ENCODE assay signal across 26 mouse cellular contexts in the genomic region with DNA sequence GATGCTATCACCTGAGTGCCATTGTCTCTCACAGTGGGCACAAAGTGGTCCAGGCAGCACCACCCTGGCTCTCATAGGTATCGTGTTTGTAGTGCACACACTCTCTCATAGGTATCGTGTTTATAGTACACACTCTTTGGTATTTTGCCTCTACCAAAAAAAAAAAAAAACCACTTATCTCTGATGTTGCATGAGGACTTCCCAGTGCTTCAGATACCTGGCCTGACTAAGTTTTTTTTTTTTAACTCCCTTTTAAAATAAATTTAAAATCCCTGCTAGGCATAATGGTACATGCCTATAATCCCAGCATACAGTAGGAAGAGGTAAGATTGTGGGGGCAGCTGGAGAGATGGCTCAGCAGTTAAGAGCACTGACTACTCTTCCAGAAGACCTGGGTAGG. TPM values are rescaled to one million over a fixed set of nuclear protein-coding genes. Genes with fewer than 3 reads are reported as not detected.
DNase-seq lines count a peak whose midpoint lies in the region; ATAC-seq and TF ChIP-seq lines count a peak whose summit lies in the region.
"Had no signal": no experiment of that assay in that cellular context is flagged by ENCODE, and none has a peak within 500 bp of the region (broad histone marks: within the 10 kb centered on the region; RNA-seq: fewer than 3 reads in every experiment).

No protein-coding gene starts in this region.

- no peak overlapping the region for H3K9ac ChIP-seq in stomach, embryonic 15.5 days
- H3K9ac ChIP-seq in stomach, postnatal 0 days (ENCODE audit: low read length) = no peak overlapping the region
- H3K9ac ChIP-seq in midbrain, embryonic 16.5 days (ENCODE audit: low read depth, low read length) = no peak overlapping the region
- H3K9ac ChIP-seq: embryonic facial prominence, embryonic 13.5 days; limb, embryonic 15.5 days; liver, embryonic 14.5 days; lung, embryonic 14.5 days; neural tube, embryonic 13.5 days had no signal

- H3K4me3 ChIP-seq in stomach, embryonic 15.5 days (replicated peaks) = no peak overlapping the region
- no peak overlapping the region for H3K4me3 ChIP-seq in stomach, postnatal 0 days (ENCODE audit: low read depth, low read length)
- H3K4me3 ChIP-seq in midbrain, embryonic 10.5 days = no peak overlapping the region
- H3K4me3 ChIP-seq in midbrain, embryonic 16.5 days (ENCODE audit: low read depth, low read length) = no peak overlapping the region
- H3K4me3 ChIP-seq in cerebellum, adult 2 months (replicated peaks; ENCODE audit: insufficient read depth, low read depth, low read length) = no peak overlapping the region
- H3K4me3 ChIP-seq: embryonic facial prominence, embryonic 13.5 days; erythroblast, embryonic 14.5 days; limb, embryonic 15.5 days; megakaryocyte, embryonic 14.5 days; neural tube, embryonic 13.5 days had no signal

- no peak overlapping the region for H3K4me2 ChIP-seq in stomach, embryonic 15.5 days
- no peak overlapping the region for H3K4me2 ChIP-seq in stomach, postnatal 0 days (replicated peaks; ENCODE audit: low read depth)
- H3K4me2 ChIP-seq in midbrain, embryonic 16.5 days (ENCODE audit: low read length) = no peak overlapping the region
- H3K4me2 ChIP-seq: embryonic facial prominence, embryonic 13.5 days; limb, embryonic 15.5 days; lung, embryonic 14.5 days; neural tube, embryonic 13.5 days had no signal

- no peak for ATAC-seq in stomach, embryonic 15.5 days (ENCODE audit: insufficient read depth, low FRiP score, low read depth)
- ATAC-seq in stomach, postnatal 0 days (ENCODE audit: low FRiP score, low TSS enrichment) = no peak
- no peak; the same call in 1 of the 2 replicates for ATAC-seq in midbrain, embryonic 16.5 days

- no peak for DNase-seq in stomach, postnatal 0 days (ENCODE audit: low spot score)
- no peak for DNase-seq in midbrain, embryonic 10.5 days (ENCODE audit: low spot score)
- DNase-seq in neural tube, embryonic 10.5 days (ENCODE audit: extremely low spot score, low spot score) = no peak
- DNase-seq in cerebellum, adult 2 months = no peak
- no peak for DNase-seq in urinary bladder, adult 2 months (ENCODE audit: low spot score)
- DNase-seq: adrenal gland, postnatal 10 days; B cell, adult 2 months; cerebellum, adult 18-20 months; cerebellum, postnatal 25 days; kidney, adult 18-20 months; kidney, postnatal 4 days; left cerebral cortex, postnatal 4 days; lung, embryonic 14.5 days; retina, postnatal 1 day; right cerebral cortex, postnatal 4 days had no signal

- peaks cover 4% of the 10 kb centered on the region; the same call in 1 of the 2 replicates for H3K4me1 ChIP-seq in stomach, embryonic 15.5 days
- no peaks in the 10 kb centered on the region for H3K4me1 ChIP-seq in stomach, postnatal 0 days (replicated peaks; ENCODE audit: control insufficient read depth, insufficient read depth)
- H3K4me1 ChIP-seq in midbrain, embryonic 10.5 days = peaks cover 49% of the 10 kb centered on the region
- H3K4me1 ChIP-seq in midbrain, embryonic 16.5 days (ENCODE audit: control insufficient read depth, insufficient read depth, low read length) = peaks cover 14% of the 10 kb centered on the region
- H3K4me1 ChIP-seq in cerebellum, adult 2 months (ENCODE audit: control insufficient read depth, insufficient read depth, low read length) = no peaks in the 10 kb centered on the region
- H3K4me1 ChIP-seq: limb, embryonic 15.5 days had no signal

- H3K9me3 ChIP-seq in stomach, embryonic 15.5 days = no peaks in the 10 kb centered on the region
- no peaks in the 10 kb centered on the region for H3K9me3 ChIP-seq in stomach, postnatal 0 days (ENCODE audit: control insufficient read depth, low read length)
- H3K9me3 ChIP-seq in midbrain, embryonic 10.5 days (replicated peaks) = no peaks in the 10 kb centered on the region
- no peaks in the 10 kb centered on the region for H3K9me3 ChIP-seq in midbrain, embryonic 16.5 days (replicated peaks; ENCODE audit: control insufficient read depth, low read length, poor library complexity, severe bottlenecking)
- H3K9me3 ChIP-seq: embryonic facial prominence, embryonic 13.5 days; G1E; limb, embryonic 15.5 days; megakaryocyte, embryonic 14.5 days; neural tube, embryonic 13.5 days had no signal

- no peak for TF ChIP-seq POLR2A in cerebellum, adult 2 months (IDR thresholded peaks at IDR 0.05; ENCODE audit: borderline replicate concordance, insufficient read depth, low read length)

- 0 out of 2 replicates have a peak overlapping the region, but pooled peaks have one; percentile 2 for H3K27ac ChIP-seq in stomach, embryonic 15.5 days
- H3K27ac ChIP-seq in stomach, postnatal 0 days (replicated peaks) = no peak overlapping the region
- H3K27ac ChIP-seq in midbrain, embryonic 10.5 days (replicated peaks) = peak overlapping the region; percentile 65; the same call in 1 of the 2 replicates
- peak overlapping the region; percentile 82; the same call in 1 of the 2 replicates for H3K27ac ChIP-seq in midbrain, embryonic 16.5 days (ENCODE audit: low read length)
- H3K27ac ChIP-seq in cerebellum, adult 2 months (ENCODE audit: insufficient read depth, low read length) = no peak overlapping the region
- H3K27ac ChIP-seq: limb, embryonic 15.5 days; liver, embryonic 14.5 days; neural tube, embryonic 13.5 days had no signal

- no peak for TF ChIP-seq CTCF in stomach, postnatal 0 days (IDR thresholded peaks at IDR 0.05; ENCODE audit: low read depth)
- TF ChIP-seq CTCF in cerebellum, adult 2 months (IDR thresholded peaks at IDR 0.05; ENCODE audit: borderline replicate concordance, insufficient read depth, low read depth, low read length) = no peak

- WGBS in stomach, embryonic 15.5 days = 93% methylated on average over 2 of the region's 2 CpGs
- 88% methylated on average over 2 of the region's 2 CpGs for WGBS in stomach, postnatal 0 days
- 100% methylated on average over 2 of the region's 2 CpGs for WGBS in midbrain, embryonic 10.5 days
- 96% methylated on average over 2 of the region's 2 CpGs for WGBS in midbrain, embryonic 16.5 days
- 99% methylated on average over 2 of the region's 2 CpGs for WGBS in cerebellum, adult 2 months

- no peaks in the 10 kb centered on the region for H3K36me3 ChIP-seq in stomach, embryonic 15.5 days
- H3K36me3 ChIP-seq in stomach, postnatal 0 days (ENCODE audit: control insufficient read depth, insufficient read depth, low read length) = peaks cover 3% of the 10 kb centered on the region; the same call in 1 of the 2 replicates
- H3K36me3 ChIP-seq in midbrain, embryonic 10.5 days = peaks cover 72% of the 10 kb centered on the region
- no peaks in the 10 kb centered on the region for H3K36me3 ChIP-seq in midbrain, embryonic 16.5 days (ENCODE audit: control insufficient read depth, insufficient read depth, low read length)

- H3K27me3 ChIP-seq in stomach, embryonic 15.5 days (replicated peaks) = no peaks in the 10 kb centered on the region
- H3K27me3 ChIP-seq in stomach, postnatal 0 days (ENCODE audit: control insufficient read depth, insufficient read depth, low read length) = no peaks in the 10 kb centered on the region
- no peaks in the 10 kb centered on the region for H3K27me3 ChIP-seq in midbrain, embryonic 10.5 days (ENCODE audit: low read depth, poor library complexity, severe bottlenecking)
- H3K27me3 ChIP-seq in midbrain, embryonic 16.5 days (ENCODE audit: control insufficient read depth, insufficient read depth, low read depth, low read length) = no peaks in the 10 kb centered on the region
- H3K27me3 ChIP-seq in cerebellum, adult 2 months (ENCODE audit: control insufficient read depth, insufficient read depth, low read length) = no peaks in the 10 kb centered on the region
- H3K27me3 ChIP-seq: CH12.LX; embryonic facial prominence, embryonic 13.5 days; limb, embryonic 15.5 days; megakaryocyte, embryonic 14.5 days; neural tube, embryonic 13.5 days had no signal

- TF ChIP-seq EP300 in stomach, postnatal 0 days (optimal IDR thresholded peaks at IDR 0.05) = no peak

RNA-seq across cellular contexts. Expression of gene Muc13, which starts 28.4 kb away (rescaled TPM):
- polyA plus RNA-seq in stomach, embryonic 15.5 days (2015; fragmentation: Nextera tagmentation; extraction: Ambion mirVana) = 42.0 and 60.9 TPM in 2 replicates
- 8.7 and 10.6 TPM in 2 replicates for polyA plus RNA-seq in stomach, postnatal 0 days (2015; fragmentation: Nextera tagmentation; extraction: Ambion mirVana)
- polyA plus RNA-seq in midbrain, embryonic 10.5 days (2016; fragmentation: Nextera tagmentation; extraction: Ambion mirVana) = 0.10 and 0.15 TPM in 2 replicates
- not detected in 2 replicates for polyA plus RNA-seq in midbrain, embryonic 16.5 days (2015; fragmentation: Nextera tagmentation; extraction: Ambion mirVana)
- polyA plus RNA-seq in cerebellum, adult 2 months (2012; rRNA removed) = 0.06 and 0.11 TPM in 2 replicates
- 0.04 and 0.09 TPM in 2 replicates for polyA plus RNA-seq in urinary bladder, adult 2 months (2012; rRNA removed)
- polyA plus RNA-seq: erythroblast, embryonic 14.5 days; hindbrain, embryonic 16.5 days; limb, embryonic 15.5 days; lung, embryonic 14.5 days; neural tube, embryonic 13.5 days had no signal

Comparison
In these comparisons a context has a peak if more than half of its experiments do, and no peak if none do; other contexts are left out.
1. H3K27ac ChIP-seq: peak in stomach, embryonic 15.5 days (single experiment), midbrain, embryonic 10.5 days (single experiment) and midbrain, embryonic 16.5 days (single experiment); none in stomach, postnatal 0 days (single experiment) and cerebellum, adult 2 months (single experiment).